Comparison of ENCODE assay signal across 10 mouse cellular contexts in the genomic region with DNA sequence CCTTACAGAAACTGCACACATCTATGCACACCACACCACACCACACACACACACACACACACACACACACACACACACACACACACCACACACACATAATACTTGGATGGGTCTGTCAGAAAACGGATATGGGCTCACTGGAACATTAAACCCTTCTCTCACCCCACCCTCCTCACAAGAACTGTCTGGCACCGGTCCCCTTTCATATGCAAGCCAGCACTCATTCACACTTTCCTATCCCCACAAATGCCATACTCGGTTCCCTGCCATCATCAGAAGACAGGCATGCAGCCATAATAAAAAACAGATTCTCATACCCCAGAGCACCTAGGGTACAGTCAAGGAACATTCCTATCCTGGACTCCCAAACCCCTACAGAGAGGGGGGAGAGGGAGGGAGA. TPM values are rescaled to one million over a fixed set of nuclear protein-coding genes. Genes with fewer than 3 reads are reported as not detected.
A peak's percentile ranks its signal among the peaks of the same experiment; 100 is the strongest.
DNase-seq lines count a peak whose midpoint lies in the region; ATAC-seq lines count a peak whose summit lies in the region.
"Had no signal": no experiment of that assay in that cellular context is flagged by ENCODE, and none has a peak within 500 bp of the region (broad histone marks: within the 10 kb centered on the region; RNA-seq: fewer than 3 reads in every experiment).

No protein-coding gene starts in this region.

- no peak overlapping the region for H3K4me3 ChIP-seq in liver, embryonic 11.5 days (ENCODE audit: low read depth, low read length)
- H3K4me3 ChIP-seq in forebrain, embryonic 12.5 days (replicated peaks), result peak overlapping the region; percentile 88
- no peak overlapping the region for H3K4me3 ChIP-seq in limb, embryonic 13.5 days
- H3K4me3 ChIP-seq in neural tube, embryonic 14.5 days (ENCODE audit: low read depth, low read length), result no peak overlapping the region

- H3K27ac ChIP-seq in liver, embryonic 11.5 days (ENCODE audit: low read depth, low read length), result no peak overlapping the region
- H3K27ac ChIP-seq in forebrain, embryonic 12.5 days, result peak overlapping the region; percentile 92; the same call in 1 of the 2 replicates
- no peak overlapping the region for H3K27ac ChIP-seq in limb, embryonic 13.5 days
- H3K27ac ChIP-seq in neural tube, embryonic 14.5 days (ENCODE audit: low read depth, low read length), result no peak overlapping the region

- no peak for ATAC-seq in liver, embryonic 11.5 days (replicated peaks; ENCODE audit: low FRiP score)
- no peak for ATAC-seq in forebrain, embryonic 12.5 days (ENCODE audit: low FRiP score)
- no peak for ATAC-seq in limb, embryonic 13.5 days (ENCODE audit: low FRiP score, low read depth)
- no peak for ATAC-seq in neural tube, embryonic 14.5 days (ENCODE audit: low read depth)

- H3K4me1 ChIP-seq in liver, embryonic 11.5 days (replicated peaks; ENCODE audit: control insufficient read depth, insufficient read depth, low read length), result peaks cover 13% of the 10 kb centered on the region
- H3K4me1 ChIP-seq in forebrain, embryonic 12.5 days, result peaks cover 21% of the 10 kb centered on the region
- peaks cover 8% of the 10 kb centered on the region for H3K4me1 ChIP-seq in limb, embryonic 13.5 days
- H3K4me1 ChIP-seq in neural tube, embryonic 14.5 days (ENCODE audit: control insufficient read depth, insufficient read depth, low read length), result peaks cover 3% of the 10 kb centered on the region; the same call in 1 of the 2 replicates

- peak overlapping the region; percentile 61; the same call in 1 of the 2 replicates for H3K9ac ChIP-seq in liver, embryonic 11.5 days (ENCODE audit: low read depth, low read length)
- H3K9ac ChIP-seq in forebrain, embryonic 12.5 days, result 0 out of 2 replicates have a peak overlapping the region, but pooled peaks have one; percentile 94
- H3K9ac ChIP-seq in limb, embryonic 13.5 days, result no peak overlapping the region
- no peak overlapping the region for H3K9ac ChIP-seq in neural tube, embryonic 14.5 days (replicated peaks; ENCODE audit: low read depth, low read length)

- no peak for DNase-seq in liver, embryonic 11.5 days (ENCODE audit: low spot score)
- DNase-seq in liver, result no peak
- DNase-seq in gastrocnemius, postnatal 36 days, result no peak
- no peak for DNase-seq in urinary bladder, postnatal 10 days (ENCODE audit: low spot score)

- H3K4me2 ChIP-seq in liver, embryonic 11.5 days, result peak overlapping the region; percentile 93
- H3K4me2 ChIP-seq in forebrain, embryonic 12.5 days, result peak overlapping the region; percentile 79
- peak overlapping the region; percentile 96 for H3K4me2 ChIP-seq in limb, embryonic 13.5 days (replicated peaks)
- H3K4me2 ChIP-seq in neural tube, embryonic 14.5 days (ENCODE audit: low read depth, low read length), result peak overlapping the region; percentile 67

- no peaks in the 10 kb centered on the region for H3K9me3 ChIP-seq in liver, embryonic 11.5 days (ENCODE audit: control insufficient read depth, low read length)
- no peaks in the 10 kb centered on the region for H3K9me3 ChIP-seq in forebrain, embryonic 12.5 days
- H3K9me3 ChIP-seq in limb, embryonic 13.5 days, result no peaks in the 10 kb centered on the region
- H3K9me3 ChIP-seq in neural tube, embryonic 14.5 days (ENCODE audit: control insufficient read depth, low read length), result no peaks in the 10 kb centered on the region

- whole genome bisulfite sequencing in liver, embryonic 11.5 days, result 30% methylated on average over 3 of the region's 3 CpGs
- 41% methylated on average over 3 of the region's 3 CpGs for WGBS in forebrain, embryonic 12.5 days
- 34% methylated on average over 3 of the region's 3 CpGs for WGBS in limb, embryonic 13.5 days
- WGBS in neural tube, embryonic 14.5 days, result 25% methylated on average over 3 of the region's 3 CpGs

- H3K36me3 ChIP-seq in liver, embryonic 11.5 days (ENCODE audit: control insufficient read depth, insufficient read depth, low read length), result 0 out of 2 replicates have a peak, but pooled peaks cover 2% of the 10 kb centered on the region
- H3K36me3 ChIP-seq in forebrain, embryonic 12.5 days (replicated peaks), result peaks cover 39% of the 10 kb centered on the region
- peaks cover 16% of the 10 kb centered on the region for H3K36me3 ChIP-seq in limb, embryonic 13.5 days
- H3K36me3 ChIP-seq in neural tube, embryonic 14.5 days (ENCODE audit: control insufficient read depth, insufficient read depth, low read length), result peaks cover 21% of the 10 kb centered on the region

- intact Hi-C loops in gastrocnemius, postnatal 36 days (cut with DNase I), result no loop called here

- H3K27me3 ChIP-seq in liver, embryonic 11.5 days (replicated peaks; ENCODE audit: control insufficient read depth, insufficient read depth, low read length), result no peaks in the 10 kb centered on the region
- H3K27me3 ChIP-seq in forebrain, embryonic 12.5 days, result no peaks in the 10 kb centered on the region
- no peaks in the 10 kb centered on the region for H3K27me3 ChIP-seq in limb, embryonic 13.5 days
- no peaks in the 10 kb centered on the region for H3K27me3 ChIP-seq in neural tube, embryonic 14.5 days (ENCODE audit: control insufficient read depth, insufficient read depth, low read length)

RNA-seq across cellular contexts. Expression of a gene that starts 1.7 kb away (rescaled TPM):
- 2.7 and 3.0 TPM in 2 replicates for polyA plus RNA-seq in liver, embryonic 11.5 days (2014; fragmentation: Nextera tagmentation; extraction: Ambion mirVana)
- 17.8 and 18.6 TPM in 2 replicates for polyA plus RNA-seq in forebrain, embryonic 12.5 days (2016; fragmentation: Nextera tagmentation; extraction: Ambion mirVana)
- 2.7 and 3.3 TPM in 2 replicates for polyA plus RNA-seq in limb, embryonic 13.5 days (2015; fragmentation: Nextera tagmentation; extraction: Ambion mirVana)
- 28.5 and 46.2 TPM in 2 replicates for polyA plus RNA-seq in neural tube, embryonic 14.5 days (2014; fragmentation: Nextera tagmentation; extraction: Ambion mirVana)
- under 1 TPM; 0.47 to 0.89 TPM for total RNA-seq in gastrocnemius, postnatal 36 days (2021)
- total RNA-seq: neutrophil, adult 5-6 weeks had no signal

RNA-seq across cellular contexts. Expression of a gene that starts 13.5 kb away (rescaled TPM):
- polyA plus RNA-seq in liver, embryonic 11.5 days (2014; fragmentation: Nextera tagmentation; extraction: Ambion mirVana), result 58.7 and 59.4 TPM in 2 replicates
- polyA plus RNA-seq in forebrain, embryonic 12.5 days (2016; fragmentation: Nextera tagmentation; extraction: Ambion mirVana), result 52.5 and 59.9 TPM in 2 replicates
- polyA plus RNA-seq in limb, embryonic 13.5 days (2015; fragmentation: Nextera tagmentation; extraction: Ambion mirVana), result 87.4 and 89.1 TPM in 2 replicates
- polyA plus RNA-seq in neural tube, embryonic 14.5 days (2014; fragmentation: Nextera tagmentation; extraction: Ambion mirVana), result 7.6 and 16.7 TPM in 2 replicates
- total RNA-seq in gastrocnemius, postnatal 36 days (2021), result 10 to 100 TPM; 43.3 to 50.8 TPM

RNA-seq across cellular contexts. Expression of a gene that starts 18.1 kb away (rescaled TPM):
- polyA plus RNA-seq in liver, embryonic 11.5 days (2014; fragmentation: Nextera tagmentation; extraction: Ambion mirVana), result 0.16 and 0.49 TPM in 2 replicates
- polyA plus RNA-seq in forebrain, embryonic 12.5 days (2016; fragmentation: Nextera tagmentation; extraction: Ambion mirVana), result 0.55 and 0.90 TPM in 2 replicates
- 0.32 and 0.78 TPM in 2 replicates for polyA plus RNA-seq in limb, embryonic 13.5 days (2015; fragmentation: Nextera tagmentation; extraction: Ambion mirVana)
- polyA plus RNA-seq in neural tube, embryonic 14.5 days (2014; fragmentation: Nextera tagmentation; extraction: Ambion mirVana), result 13.3 and 16.3 TPM in 2 replicates
- not detected for total RNA-seq in gastrocnemius, postnatal 36 days (2021)
- total RNA-seq: MEL; neutrophil, adult 5-6 weeks had no signal

RNA-seq across cellular contexts. Expression of a gene that starts 32.7 kb away (rescaled TPM):
- not detected in 2 replicates for polyA plus RNA-seq in liver, embryonic 11.5 days (2014; fragmentation: Nextera tagmentation; extraction: Ambion mirVana)
- not detected in 2 replicates for polyA plus RNA-seq in forebrain, embryonic 12.5 days (2016; fragmentation: Nextera tagmentation; extraction: Ambion mirVana)
- polyA plus RNA-seq in limb, embryonic 13.5 days (2015; fragmentation: Nextera tagmentation; extraction: Ambion mirVana), result not detected in 2 replicates
- 0.13 and 0.20 TPM in 2 replicates for polyA plus RNA-seq in neural tube, embryonic 14.5 days (2014; fragmentation: Nextera tagmentation; extraction: Ambion mirVana)
- total RNA-seq in gastrocnemius, postnatal 36 days (2021), result not detected
- total RNA-seq: MEL; neutrophil, adult 5-6 weeks had no signal
- polyA plus RNA-seq: intestine, embryonic 14.5 days had no signal

RNA-seq across cellular contexts. Expression of a gene that starts 48.0 kb away (rescaled TPM):
- polyA plus RNA-seq in liver, embryonic 11.5 days (2014; fragmentation: Nextera tagmentation; extraction: Ambion mirVana), result 49.8 and 50.9 TPM in 2 replicates
- polyA plus RNA-seq in forebrain, embryonic 12.5 days (2016; fragmentation: Nextera tagmentation; extraction: Ambion mirVana), result 19.0 and 19.8 TPM in 2 replicates
- 36.9 and 38.0 TPM in 2 replicates for polyA plus RNA-seq in limb, embryonic 13.5 days (2015; fragmentation: Nextera tagmentation; extraction: Ambion mirVana)
- 17.6 and 19.5 TPM in 2 replicates for polyA plus RNA-seq in neural tube, embryonic 14.5 days (2014; fragmentation: Nextera tagmentation; extraction: Ambion mirVana)
- total RNA-seq in gastrocnemius, postnatal 36 days (2021), result 1 to 10 TPM; 4.2 to 4.5 TPM

Comparison
In these comparisons a context has a peak if more than half of its experiments do, and no peak if none do; other contexts are left out.
1. H3K9ac ChIP-seq: peak in liver, embryonic 11.5 days (single experiment) and forebrain, embryonic 12.5 days (single experiment); none in limb, embryonic 13.5 days (single experiment) and neural tube, embryonic 14.5 days (single experiment).
2. Peak in every context shown above with its lines, with median percentiles within 50 percentile points of each other: H3K4me2 ChIP-seq.